Mouse (Mus musculus): ENCODE results near the gene Cep164. TPM values are rescaled to one million over a fixed set of nuclear protein-coding genes. Genes with fewer than 3 reads are reported as not detected.

Cep164 gene
- polyA plus RNA-seq, 1 experiment from 2014 or later, result 16.5 TPM

GRCm38 (mm10) chr9:45774088-45774487, 54.4 kb downstream of the Cep164 start:
- Histone ChIP-seq H3K9ac (replicated peaks; ENCODE audit: low read depth) (no peak overlapping the region), H3K4me1 (ENCODE audit: insufficient read depth, low read depth, low read length) (no peaks in the 10 kb centered on the region), H3K27me3 (replicated peaks; ENCODE audit: insufficient read depth, low read length) (no peaks in the 10 kb centered on the region), H3K27ac (ENCODE audit: low read length) (no peak overlapping the region), H3K4me2 (replicated peaks; ENCODE audit: low read depth, low read length) (no peak overlapping the region), H3K4me3 (ENCODE audit: low read depth, low read length) (no peak overlapping the region), H3K36me3 (ENCODE audit: insufficient read depth, low read length) (peaks cover 21% of the 10 kb centered on the region), H3K9me3 (ENCODE audit: low read length) (no peaks in the 10 kb centered on the region)
- DNase-seq (ENCODE audit: low spot score) (no peak), ATAC-seq (no peak)
- 85% methylated on average over 6 of the region's 6 CpGs for WGBS
- TF ChIP-seq CTCF (IDR thresholded peaks at IDR 0.05) (0 out of 2 replicates have a peak, but pooled peaks have one; percentile 12), EP300 (IDR thresholded peaks at IDR 0.05) (no peak)

GRCm38 (mm10) chr9:45769596-45769995, 58.9 kb downstream of the Cep164 start:
- Histone ChIP-seq H3K36me3 (ENCODE audit: insufficient read depth, low read length) (peaks cover 12% of the 10 kb centered on the region), H3K27ac (ENCODE audit: low read length) (no peak overlapping the region), H3K9me3 (ENCODE audit: low read length) (no peaks in the 10 kb centered on the region), H3K4me1 (ENCODE audit: insufficient read depth, low read depth, low read length) (no peaks in the 10 kb centered on the region), H3K9ac (replicated peaks; ENCODE audit: low read depth) (no peak overlapping the region), H3K4me3 (ENCODE audit: low read depth, low read length) (no peak overlapping the region), H3K27me3 (replicated peaks; ENCODE audit: insufficient read depth, low read length) (no peaks in the 10 kb centered on the region), H3K4me2 (replicated peaks; ENCODE audit: low read depth, low read length) (no peak overlapping the region)
- DNase-seq (ENCODE audit: low spot score), result no peak
- no peak for TF ChIP-seq EP300 (IDR thresholded peaks at IDR 0.05)
- no peak for TF ChIP-seq CTCF (IDR thresholded peaks at IDR 0.05)
- ATAC-seq, result no peak
- 83% methylated on average over 5 of the region's 5 CpGs for WGBS

- DNase-seq (ENCODE audit: low spot score) (no peak), ATAC-seq (no peak)
- Histone ChIP-seq H3K27me3 (replicated peaks; ENCODE audit: insufficient read depth, low read length) (no peaks in the 10 kb centered on the region), H3K27ac (ENCODE audit: low read length) (no peak overlapping the region), H3K4me1 (ENCODE audit: insufficient read depth, low read depth, low read length) (no peaks in the 10 kb centered on the region), H3K4me2 (replicated peaks; ENCODE audit: low read depth, low read length) (no peak overlapping the region), H3K9ac (replicated peaks; ENCODE audit: low read depth) (no peak overlapping the region), H3K9me3 (ENCODE audit: low read length) (no peaks in the 10 kb centered on the region), H3K4me3 (ENCODE audit: low read depth, low read length) (no peak overlapping the region), H3K36me3 (ENCODE audit: insufficient read depth, low read length) (peaks cover 6% of the 10 kb centered on the region; the same call in 1 of the 2 replicates)
- TF ChIP-seq EP300 (IDR thresholded peaks at IDR 0.05), result no peak
- no peak for TF ChIP-seq CTCF (IDR thresholded peaks at IDR 0.05)
- 62% methylated on average over 18 of the region's 18 CpGs for WGBS
Measured at GRCm38 (mm10) chr9:45768421-45768820, 60.1 kb downstream of the Cep164 start.

- Histone ChIP-seq H3K4me2 (replicated peaks; ENCODE audit: low read depth, low read length) (no peak overlapping the region), H3K9ac (replicated peaks; ENCODE audit: low read depth) (no peak overlapping the region), H3K27me3 (replicated peaks; ENCODE audit: insufficient read depth, low read length) (no peaks in the 10 kb centered on the region), H3K9me3 (ENCODE audit: low read length) (no peaks in the 10 kb centered on the region), H3K4me3 (ENCODE audit: low read depth, low read length) (no peak overlapping the region), H3K4me1 (ENCODE audit: insufficient read depth, low read depth, low read length) (no peaks in the 10 kb centered on the region), H3K36me3 (ENCODE audit: insufficient read depth, low read length) (peaks cover 6% of the 10 kb centered on the region; the same call in 1 of the 2 replicates), H3K27ac (ENCODE audit: low read length) (no peak overlapping the region)
- 83% methylated on average over 8 of the region's 8 CpGs for WGBS
- TF ChIP-seq EP300 (IDR thresholded peaks at IDR 0.05), result no peak
- TF ChIP-seq CTCF (IDR thresholded peaks at IDR 0.05), result no peak
- ATAC-seq (no peak), DNase-seq (ENCODE audit: low spot score) (no peak)
Measured at GRCm38 (mm10) chr9:45767155-45767554, 61.3 kb downstream of the Cep164 start.

- Histone ChIP-seq H3K36me3 (ENCODE audit: insufficient read depth, low read length) (peaks cover 6% of the 10 kb centered on the region; the same call in 1 of the 2 replicates), H3K9me3 (ENCODE audit: low read length) (no peaks in the 10 kb centered on the region), H3K9ac (replicated peaks; ENCODE audit: low read depth) (no peak overlapping the region), H3K27ac (ENCODE audit: low read length) (no peak overlapping the region), H3K4me1 (ENCODE audit: insufficient read depth, low read depth, low read length) (no peaks in the 10 kb centered on the region), H3K4me2 (replicated peaks; ENCODE audit: low read depth, low read length) (no peak overlapping the region), H3K27me3 (replicated peaks; ENCODE audit: insufficient read depth, low read length) (no peaks in the 10 kb centered on the region), H3K4me3 (ENCODE audit: low read depth, low read length) (no peak overlapping the region)
- ATAC-seq (no peak), DNase-seq (ENCODE audit: low spot score) (no peak)
- TF ChIP-seq EP300 (IDR thresholded peaks at IDR 0.05) (no peak), CTCF (IDR thresholded peaks at IDR 0.05) (no peak)
- WGBS, result 69% methylated on average over 6 of the region's 6 CpGs
Measured at GRCm38 (mm10) chr9:45766195-45766594, 62.3 kb downstream of the Cep164 start.

GRCm38 (mm10) chr9:45754452-45755091, 73.9 kb downstream of the Cep164 start:
- no peaks in the 10 kb centered on the region for H3K36me3 ChIP-seq (ENCODE audit: insufficient read depth, low read length)
- no peaks in the 10 kb centered on the region for H3K27me3 ChIP-seq (replicated peaks; ENCODE audit: insufficient read depth, low read length)
- no peaks in the 10 kb centered on the region for H3K9me3 ChIP-seq (ENCODE audit: low read length)
- no peak for TF ChIP-seq EP300 (IDR thresholded peaks at IDR 0.05)
- peak; percentile 90 for TF ChIP-seq CTCF (IDR thresholded peaks at IDR 0.05)
- no peak overlapping the region for H3K4me2 ChIP-seq (replicated peaks; ENCODE audit: low read depth, low read length)
- whole genome bisulfite sequencing, result 33% methylated on average over 8 of the region's 8 CpGs
- no peak overlapping the region for H3K9ac ChIP-seq (replicated peaks; ENCODE audit: low read depth)
- H3K4me3 ChIP-seq (ENCODE audit: low read depth, low read length), result no peak overlapping the region
- H3K27ac ChIP-seq (ENCODE audit: low read length), result no peak overlapping the region
- no peak; the same call in 1 of the 2 replicates for ATAC-seq
- DNase-seq (ENCODE audit: low spot score), result peak; percentile 60
- H3K4me1 ChIP-seq (ENCODE audit: insufficient read depth, low read depth, low read length), result no peaks in the 10 kb centered on the region

Data from lung, postnatal 0 days (tissue).